Mouse (Mus musculus): ENCODE results near the gene Acta2.
"Not testable (repeated sequence)": the region's sequence is repeated elsewhere in the genome, so short reads cannot be mapped to it uniquely, and the experiment has no call there.

Gene Acta2

DNA sequence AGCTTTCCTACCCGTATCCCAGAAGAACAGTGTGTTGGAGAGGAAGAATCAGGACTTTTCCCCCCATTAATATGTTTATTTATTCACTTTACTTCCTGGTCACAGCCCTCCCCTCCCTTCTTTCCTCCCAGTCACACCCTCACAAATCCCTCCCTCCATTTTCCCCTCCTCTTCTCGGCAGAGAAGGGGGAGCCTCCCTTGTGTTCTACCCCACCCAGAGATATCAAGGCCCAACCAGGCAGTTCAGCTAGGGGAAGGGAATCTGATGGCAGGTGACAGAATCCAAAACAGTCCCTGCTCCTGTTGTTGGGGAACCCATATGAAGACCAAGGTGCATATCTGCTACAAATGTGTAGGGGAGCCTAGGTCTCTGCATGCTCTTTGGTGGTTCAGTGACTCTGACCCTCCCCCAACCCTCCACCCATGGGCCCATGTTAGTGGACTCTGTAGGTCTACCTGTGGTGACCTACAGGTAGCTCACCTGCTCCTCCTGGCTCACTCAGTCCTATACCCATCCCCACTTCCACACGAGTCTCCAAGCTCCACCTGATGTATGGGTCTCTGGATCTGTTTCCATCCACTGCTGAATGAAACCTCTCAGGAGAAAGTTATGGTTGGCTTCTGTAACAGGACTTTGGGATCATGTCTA, 34.5 kb downstream of the Acta2 start:
- DNase-seq (ENCODE audit: low spot score) = no peak

DNA sequence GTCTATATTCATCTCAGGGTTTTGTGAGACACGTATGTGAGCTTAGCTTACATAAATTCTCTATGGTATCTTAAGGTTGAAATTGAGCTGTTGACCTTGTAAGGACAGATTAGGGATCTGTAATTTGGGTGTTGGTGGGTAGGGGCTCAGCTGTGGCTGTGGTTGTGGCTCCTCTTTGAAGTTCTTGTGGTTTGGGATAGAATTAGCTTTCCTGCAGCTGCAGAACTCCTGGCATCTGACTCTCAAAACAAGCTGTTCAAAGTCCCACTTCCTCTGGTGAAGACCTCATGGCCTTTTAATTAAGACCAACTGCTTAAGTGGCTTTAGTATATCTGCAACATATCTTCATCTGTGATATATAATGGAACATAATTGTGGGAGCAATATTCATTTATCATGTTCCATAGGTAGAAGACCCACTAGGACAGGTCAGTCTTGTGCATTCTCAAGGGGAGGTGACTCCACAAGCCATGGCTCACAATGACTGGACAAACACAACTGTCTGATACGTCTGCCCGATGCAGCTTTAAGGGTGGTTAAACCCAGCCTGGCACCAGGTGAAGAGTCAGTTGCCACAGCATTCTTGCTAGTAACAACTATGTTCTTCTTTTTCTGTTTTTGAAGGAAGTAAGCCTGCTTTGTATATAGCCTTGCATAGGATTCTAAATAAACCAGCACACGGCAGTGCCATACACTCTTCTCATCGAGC, 36.0 kb downstream of the Acta2 start:
- no peak for DNase-seq (ENCODE audit: low spot score)

DNA sequence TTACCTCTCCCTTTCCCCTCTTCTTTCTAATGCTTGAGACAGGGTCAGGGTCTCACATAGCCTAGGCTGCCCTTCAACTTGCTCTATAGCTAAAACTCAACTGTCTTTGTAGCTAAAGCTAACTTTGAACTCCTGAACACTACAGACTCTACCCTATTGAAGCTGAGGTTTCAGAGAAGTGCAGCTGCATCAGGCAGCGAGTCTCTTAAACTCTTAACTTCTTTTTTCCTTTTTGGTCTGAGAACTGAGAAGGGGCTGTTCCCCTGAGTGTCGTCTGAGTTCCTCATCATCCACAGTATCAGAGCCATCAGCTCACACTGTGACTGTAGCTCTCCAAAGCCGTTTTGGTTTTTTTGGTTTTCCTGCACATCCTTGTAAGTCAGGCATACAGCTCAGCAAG, 37.6 kb downstream of the Acta2 start:
- no peak for DNase-seq (ENCODE audit: low spot score)

DNA sequence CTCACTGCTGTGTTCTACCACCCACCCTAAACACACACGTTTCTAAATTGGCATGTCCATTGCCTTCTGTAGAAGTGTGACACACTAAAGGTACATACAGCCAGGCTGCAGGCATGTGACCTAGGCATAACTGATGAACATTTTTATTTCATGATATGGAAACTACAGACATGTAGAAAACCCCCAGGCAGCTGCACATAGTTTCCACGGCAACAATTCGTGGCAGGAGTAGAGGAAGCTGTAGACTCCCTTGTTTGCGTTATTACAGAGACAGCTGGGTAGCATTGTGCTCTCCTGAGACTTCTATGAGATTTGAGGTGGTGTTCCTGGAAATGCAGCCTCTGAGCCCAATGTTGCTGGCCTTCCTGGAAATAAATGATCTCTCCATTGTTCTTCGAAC, 38.4 kb downstream of the Acta2 start:
- no peak for DNase-seq (ENCODE audit: low spot score)

DNA sequence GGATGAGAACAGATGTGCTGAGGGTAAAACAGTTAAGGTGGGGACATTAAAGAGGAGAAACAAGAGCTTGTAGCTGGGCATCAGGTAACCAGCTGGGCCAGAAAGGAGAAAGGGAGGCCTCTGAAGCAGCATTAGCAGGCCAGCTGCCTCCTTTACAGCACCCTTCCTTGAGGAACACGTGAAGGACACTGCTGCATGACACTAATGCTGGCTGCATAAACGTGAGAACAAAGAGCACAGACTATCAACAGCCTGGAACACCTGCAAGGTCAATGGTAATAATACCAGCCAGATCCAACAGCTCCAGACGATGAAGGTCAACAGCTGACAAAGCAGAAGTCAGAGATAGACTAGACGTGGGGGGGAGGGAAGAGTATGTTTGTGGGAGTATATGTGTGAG, 41.3 kb downstream of the Acta2 start:
- peak; percentile 58 for DNase-seq (ENCODE audit: low spot score)

DNA sequence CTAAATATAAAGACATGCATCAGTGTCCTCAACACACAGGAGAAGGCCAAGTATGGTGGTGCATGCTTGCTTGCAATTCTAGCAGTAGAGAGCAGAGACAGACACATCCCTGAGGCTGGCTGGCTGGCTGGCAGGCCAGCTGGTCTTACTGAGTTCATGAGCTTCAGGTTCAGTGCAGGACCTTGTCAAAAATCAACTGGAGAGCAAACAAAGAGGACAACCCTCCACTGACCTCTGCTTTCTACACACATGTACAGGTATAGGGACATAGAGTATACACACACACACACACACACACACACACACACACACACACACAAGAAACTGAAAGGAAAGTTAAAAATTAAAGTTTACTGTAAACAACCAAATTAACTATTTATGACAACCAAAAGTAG, 42.1 kb downstream of the Acta2 start:
- DNase-seq (ENCODE audit: low spot score) = no peak

DNA sequence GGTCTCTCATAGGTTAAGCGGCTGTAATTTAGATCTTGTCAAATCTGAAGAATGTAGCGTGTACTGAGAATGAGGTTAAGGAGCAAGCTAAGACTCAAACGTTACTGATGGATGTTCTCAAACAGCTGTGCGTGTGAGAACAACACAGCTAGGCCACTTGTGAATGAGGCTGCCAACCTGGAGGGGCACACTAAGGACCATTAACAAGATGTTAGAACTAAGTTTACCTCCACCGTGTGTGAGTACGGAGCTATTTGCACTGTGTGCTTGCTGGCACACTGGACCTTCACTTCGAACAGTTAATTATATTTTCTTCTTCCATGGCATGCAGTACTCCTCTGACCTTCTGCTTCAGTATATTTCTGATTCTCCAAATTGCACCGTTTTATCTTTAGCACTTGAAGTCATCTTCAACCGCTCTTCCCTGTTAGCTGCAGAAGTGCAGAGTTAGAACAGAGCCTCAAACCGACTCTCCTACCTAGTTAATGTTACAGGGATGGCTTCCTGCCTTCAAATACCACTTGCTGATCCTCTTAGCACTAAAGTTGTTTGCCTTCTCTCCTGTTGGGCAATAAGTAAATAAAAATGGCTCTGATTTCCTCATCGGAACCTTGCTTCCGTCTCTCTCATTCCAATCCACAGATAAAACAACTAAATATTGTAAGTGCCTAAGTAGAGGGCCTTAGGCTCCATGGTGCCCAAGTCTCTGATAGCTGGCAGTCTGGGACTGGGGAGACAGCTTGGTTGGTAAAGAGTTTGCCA, 42.7 kb downstream of the Acta2 start:
- DNase-seq (ENCODE audit: low spot score) = no peak

DNA sequence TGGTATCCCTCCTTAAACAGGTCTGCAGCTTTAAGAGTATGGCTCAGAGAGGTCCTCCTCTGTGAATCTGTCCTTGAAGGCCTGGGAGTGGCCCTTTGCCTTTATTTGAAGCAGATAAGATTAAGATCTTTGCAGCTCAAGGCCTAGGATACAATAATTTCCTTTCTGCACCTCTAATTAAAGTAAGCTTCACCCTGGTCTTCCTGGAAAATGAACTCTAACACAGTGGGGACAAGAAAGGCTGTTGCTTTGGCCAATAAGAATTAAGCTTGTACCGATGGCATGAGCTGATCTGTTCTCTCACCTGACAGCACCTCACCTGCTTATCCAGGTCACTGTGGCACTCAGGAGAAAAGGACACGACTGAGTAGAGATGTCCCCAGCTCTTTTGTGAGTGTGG, 44.5 kb downstream of the Acta2 start:
- no peak for DNase-seq (ENCODE audit: low spot score)

DNA sequence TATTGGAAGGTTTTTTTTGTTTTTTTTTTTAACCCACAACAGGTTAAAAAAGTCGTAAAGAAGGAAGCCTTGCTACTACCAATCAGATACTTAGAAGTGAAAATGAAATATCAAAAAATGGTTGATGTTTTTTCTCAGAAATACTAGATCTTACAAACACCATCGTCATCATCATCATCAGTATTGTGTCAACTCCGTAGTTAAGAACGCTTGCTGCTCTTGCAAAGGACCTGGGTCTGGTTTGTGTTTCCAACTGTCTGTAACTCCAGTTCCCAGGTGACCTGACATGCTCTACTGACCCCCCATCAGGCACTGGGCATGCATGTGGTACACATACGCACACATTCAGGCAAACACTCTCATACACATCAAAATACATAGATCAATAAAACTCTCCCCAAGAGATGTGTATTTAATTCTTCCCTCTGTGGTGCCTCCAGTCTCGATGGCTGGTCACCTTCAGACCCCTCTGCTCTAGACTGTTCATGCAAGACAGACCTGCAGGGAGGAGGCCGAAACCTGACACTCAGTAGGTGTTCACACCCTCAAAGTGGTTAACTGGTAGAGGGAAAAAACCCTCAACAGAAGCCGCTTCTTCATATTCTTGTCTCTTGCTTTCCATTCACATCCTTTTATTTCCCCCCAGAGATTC, 45.3 kb downstream of the Acta2 start:
- DNase-seq (ENCODE audit: low spot score) = no peak

DNA sequence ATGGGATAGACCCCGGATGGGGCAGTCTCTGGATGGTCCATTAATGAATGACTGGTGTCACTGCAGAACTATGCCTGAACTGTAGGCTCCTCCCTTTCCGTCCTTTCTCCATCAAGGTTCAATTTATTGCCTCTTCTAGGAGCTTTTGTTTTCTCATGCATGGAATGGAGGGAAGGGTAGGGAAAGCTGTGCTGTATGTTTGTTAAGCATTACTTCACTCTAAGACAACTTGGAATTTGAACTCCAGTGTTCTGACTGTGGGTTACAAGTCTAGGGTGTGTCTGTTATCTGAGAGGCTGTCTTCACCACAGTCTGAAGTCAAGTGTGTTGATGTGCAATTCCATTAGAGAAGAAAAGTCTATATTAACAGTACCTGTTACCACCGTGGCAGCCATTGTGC, 46.4 kb downstream of the Acta2 start:
- no peak for DNase-seq (ENCODE audit: low spot score)

DNA sequence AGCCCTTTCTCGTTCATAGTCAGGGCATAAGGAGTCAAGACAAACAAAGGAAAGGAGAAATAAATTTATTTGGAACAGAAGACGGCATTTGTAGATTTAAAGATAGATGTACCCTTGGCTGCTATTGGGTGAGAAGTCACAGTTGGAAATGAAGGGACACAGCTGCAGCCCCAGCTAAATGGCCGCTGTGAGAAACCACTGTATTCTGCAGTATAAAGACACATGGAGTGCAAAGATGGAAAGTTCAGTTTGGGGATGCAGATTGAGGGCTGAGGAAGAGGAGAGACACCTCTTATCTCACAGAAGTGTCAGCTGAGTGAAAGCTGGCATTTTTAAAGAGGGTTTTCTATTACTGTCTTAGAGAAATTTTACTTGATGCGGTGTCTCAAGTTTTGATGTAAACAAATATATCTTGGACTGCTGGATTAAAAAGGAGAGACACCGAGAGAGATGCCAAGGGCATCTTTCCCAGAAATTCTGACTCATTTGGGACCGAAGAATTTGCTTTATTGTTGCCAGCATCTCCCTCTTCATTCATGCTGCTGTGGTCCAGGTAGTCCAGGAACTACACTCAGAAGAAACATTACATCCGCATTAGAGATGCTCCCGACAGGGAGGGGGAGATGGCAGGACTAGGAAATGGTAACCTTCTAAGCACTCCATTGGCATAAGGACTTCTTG, 48.5 kb downstream of the Acta2 start:
- DNase-seq (ENCODE audit: low spot score) = no peak

DNA sequence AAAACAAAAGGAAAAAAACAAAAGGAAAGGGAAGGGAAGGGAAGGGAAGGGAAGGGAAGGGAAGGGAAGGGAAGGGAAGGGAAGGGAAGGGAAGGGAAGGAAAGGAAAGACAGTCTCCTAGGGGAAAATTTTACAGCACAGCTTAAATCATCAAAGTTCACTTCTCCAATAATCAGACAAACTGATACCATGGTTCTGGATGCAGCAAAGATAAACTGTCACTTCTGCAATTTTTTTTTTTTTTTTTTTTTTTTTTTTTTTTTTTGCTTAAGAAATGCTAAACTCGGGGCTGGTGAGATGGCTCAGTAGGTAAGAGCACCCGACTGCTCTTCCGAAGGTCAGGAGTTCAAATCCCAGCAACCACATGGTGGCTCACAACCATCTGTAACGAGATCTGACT, 49.3 kb downstream of the Acta2 start:
- DNase-seq (ENCODE audit: low spot score) = not testable (repeated sequence)

DNA sequence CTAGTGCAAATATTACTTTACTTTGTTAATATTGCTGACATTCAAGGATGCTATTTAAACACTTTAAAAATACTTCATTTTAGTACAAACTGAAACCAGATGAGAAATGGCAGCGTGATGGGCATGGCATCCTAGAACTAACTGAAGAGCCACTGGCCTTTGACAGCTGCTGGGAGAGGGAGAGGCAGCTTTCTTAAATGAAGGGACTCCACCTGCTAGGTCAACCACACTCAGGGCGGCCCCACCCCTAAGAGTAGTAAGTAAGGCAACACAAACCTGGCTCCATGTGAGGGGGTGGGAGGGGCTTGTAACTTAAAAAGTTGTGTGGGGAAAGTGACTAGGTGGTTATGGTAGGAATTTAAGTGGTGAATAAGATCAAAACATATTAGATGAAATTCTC, 52.7 kb downstream of the Acta2 start:
- DNase-seq (ENCODE audit: low spot score) = no peak

DNA sequence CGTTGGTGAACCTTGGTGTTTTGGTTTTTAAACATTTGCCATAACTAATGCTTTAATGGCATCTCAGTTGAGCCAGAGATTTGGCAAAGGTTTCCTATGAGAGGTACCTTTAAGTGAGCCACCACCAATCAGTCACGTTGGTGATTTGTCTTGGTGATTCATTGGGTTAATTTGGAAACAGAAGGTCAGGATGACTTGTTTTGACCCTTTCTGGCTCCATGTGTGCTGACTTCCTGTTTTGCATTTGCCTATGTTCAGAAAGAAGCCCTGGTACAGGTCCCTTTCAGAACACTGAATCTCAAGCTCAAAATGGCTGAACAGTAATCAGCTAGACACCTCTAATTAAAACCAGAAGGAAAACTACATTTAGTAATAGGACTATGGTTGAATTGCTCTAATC, 55.9 kb downstream of the Acta2 start:
- DNase-seq (ENCODE audit: low spot score) = no peak

DNA sequence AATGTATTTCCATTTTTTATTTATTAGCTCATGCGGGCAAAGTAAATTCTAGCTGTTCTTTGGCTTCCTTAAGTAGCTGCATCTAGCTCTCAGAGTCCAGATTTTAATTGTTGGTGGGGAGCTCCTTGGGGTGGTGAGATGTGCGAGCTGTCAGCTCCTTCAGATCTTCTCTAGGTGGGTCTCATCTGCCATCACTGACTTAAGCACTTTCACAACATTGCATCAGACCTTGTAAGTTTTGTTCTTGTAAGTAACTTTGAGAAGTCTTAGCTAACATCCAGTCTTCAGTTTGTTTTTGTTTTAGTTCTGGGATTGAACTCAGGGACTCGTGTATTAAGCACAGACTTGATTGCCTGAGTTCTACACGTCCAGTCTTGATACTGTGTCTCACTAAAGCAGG, 56.5 kb downstream of the Acta2 start:
- no peak for DNase-seq (ENCODE audit: low spot score)

DNA sequence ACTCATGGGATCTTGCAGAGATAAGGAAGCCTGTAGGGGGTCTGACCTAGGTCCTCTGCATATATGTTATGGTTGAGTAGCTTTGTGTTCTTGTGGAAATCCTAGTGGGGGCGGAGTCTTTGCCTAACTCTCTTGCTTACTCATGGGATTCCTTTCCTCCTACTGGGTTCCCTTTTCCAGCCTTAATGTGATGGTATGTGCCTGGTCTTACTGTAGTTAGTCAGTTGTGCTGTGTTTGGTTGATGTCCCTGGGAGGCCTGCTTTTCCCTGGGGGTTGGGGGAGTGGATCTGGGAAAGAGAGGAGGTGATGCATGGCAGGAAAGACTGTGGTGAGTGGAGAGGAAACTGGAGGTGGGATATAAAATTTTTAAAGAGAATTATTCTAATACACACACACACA, 57.3 kb downstream of the Acta2 start:
- DNase-seq (ENCODE audit: low spot score) = no peak

DNA sequence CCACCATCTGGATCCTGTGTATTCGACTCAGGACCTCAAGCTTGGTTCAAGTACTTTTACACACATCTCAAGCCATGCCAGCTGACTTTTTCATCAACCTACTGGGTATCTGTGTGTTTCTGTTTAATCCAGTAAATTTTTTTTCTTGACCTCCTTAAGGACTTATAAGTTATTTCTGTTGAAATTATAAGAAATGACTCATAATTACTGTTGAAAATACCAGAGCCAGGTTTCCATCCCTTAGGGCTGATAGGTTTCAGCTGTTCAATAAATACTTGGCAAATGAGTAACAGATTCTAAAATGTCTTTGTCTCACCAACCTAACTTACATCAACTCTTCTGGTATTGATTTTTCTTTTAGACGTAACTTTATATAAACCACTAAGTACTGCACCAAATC, 60.4 kb downstream of the Acta2 start:
- DNase-seq (ENCODE audit: low spot score) = no peak

DNA sequence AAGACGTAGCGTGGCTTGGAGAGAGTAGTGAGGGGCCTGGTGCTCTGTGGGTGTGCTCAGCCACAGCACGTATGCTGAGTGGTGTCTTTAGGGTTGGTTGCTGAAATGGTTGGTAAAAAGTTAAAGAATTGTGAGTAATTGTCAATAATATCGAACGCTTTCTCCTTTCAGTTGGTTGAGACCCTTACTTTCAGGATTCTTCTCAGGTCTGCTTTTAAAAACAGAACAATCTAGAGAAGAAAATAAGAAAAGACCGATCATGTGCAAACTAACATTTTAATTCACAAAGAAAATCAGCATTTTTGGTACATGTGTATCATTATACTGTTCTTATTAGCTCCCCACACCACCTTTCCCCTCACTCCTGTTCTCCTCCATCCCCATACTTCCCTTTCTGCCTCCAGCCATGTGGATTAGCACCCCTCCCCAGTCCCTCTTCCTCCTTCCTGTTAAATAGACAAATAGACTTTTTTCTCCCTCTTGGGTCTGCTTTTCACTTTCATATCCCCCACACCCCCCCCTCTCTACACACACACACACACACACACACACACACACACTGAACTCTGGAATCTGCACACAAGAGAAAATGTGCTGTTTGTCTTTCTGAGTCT, 61.2 kb downstream of the Acta2 start:
- no peak for DNase-seq (ENCODE audit: low spot score)

DNA sequence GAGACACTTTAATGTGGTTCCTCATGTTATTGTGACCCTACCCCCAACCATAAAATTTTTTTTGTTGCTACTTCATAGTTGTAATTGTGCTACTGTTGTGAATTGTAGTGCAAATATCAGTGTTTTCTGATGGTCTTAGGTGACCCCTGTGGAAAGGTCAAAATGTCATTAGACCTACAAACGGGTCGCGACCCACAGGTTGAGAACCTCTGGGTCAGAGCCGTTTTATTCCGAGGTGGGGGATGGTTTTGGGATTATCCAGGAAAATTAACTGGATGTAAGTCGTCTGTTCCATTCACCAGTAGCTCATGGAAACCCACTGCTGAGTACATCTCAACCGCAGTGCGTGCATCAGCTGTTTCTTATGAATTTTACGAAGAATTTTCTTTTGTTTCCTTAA, 61.7 kb downstream of the Acta2 start:
- DNase-seq (ENCODE audit: low spot score) = no peak

DNA sequence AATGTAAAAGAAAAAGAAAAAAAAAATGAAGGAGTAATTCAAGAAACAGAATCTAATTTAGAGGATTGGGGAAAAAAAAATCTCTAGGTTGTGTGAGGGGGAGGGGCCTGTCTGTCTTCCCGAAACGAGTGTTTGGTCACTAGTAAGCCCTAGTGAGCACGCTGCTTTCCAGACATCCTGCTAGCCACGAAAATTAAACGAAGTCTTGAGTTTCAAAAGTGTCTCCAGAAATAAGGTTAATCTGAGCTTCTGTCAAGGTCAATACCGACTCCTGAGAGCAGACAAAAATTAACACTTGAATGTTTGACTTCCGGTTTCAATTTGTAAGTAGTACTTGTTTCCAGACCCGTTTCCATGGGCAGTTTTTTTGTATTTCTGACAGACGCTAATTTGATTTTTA, 62.2 kb downstream of the Acta2 start:
- no peak for DNase-seq (ENCODE audit: low spot score)

DNA sequence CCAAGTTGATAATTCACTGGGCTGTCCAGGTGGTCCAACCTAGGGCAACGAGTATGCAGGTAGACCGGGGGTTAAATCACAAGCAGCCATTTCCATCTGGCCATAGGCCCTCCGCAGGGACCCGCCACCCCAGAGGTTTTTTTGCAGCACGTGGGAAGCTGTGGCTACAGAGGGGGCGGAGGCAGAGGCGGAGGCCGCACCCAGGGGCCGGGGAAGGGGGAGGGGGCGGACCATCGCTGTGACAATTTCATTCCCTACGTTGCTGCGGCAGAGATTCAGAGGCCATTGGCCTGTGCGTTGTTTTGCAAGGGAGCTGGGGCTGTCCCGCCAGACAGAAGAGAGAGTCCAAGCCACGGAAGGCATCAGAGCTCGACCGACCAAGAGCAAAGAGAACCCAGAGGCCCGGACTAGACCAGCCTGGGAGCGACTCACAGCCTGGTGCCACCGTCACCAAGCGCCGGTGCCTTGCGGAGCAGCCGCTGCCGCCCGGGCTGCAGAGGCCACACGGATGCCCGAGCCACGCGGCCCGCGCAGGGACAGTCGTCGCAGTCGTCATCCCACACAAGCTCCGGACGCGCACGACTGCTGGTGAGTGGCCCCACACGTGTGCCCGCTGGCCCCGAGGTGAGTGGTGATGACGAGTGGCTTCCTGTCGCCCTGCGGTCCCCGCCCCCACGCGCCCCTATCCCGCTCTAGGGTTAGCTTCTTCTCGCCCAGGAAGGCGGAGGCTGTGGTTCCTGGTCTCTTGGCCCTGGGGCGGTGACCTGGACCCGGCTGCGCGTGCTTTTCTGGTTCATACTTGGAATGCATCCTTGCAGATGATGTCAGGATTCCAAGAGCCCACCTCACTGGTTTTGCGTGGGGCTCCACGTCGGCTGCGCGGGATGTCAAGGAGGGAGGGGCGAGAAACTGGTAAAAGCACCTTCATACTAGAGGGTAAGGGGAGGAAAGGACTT, 63.1 kb downstream of the Acta2 start, which contains the start of gene Stambpl1:
Gene Stambpl1 (plus strand): TSS at position 222 of the 956 bp plus-strand sequence.
- peak; percentile 34 for DNase-seq (ENCODE audit: low spot score)

Data from ovary, adult 18-20 months (tissue).